Mouse (Mus musculus): ENCODE data around the gene Chil6. TPM values are rescaled to one million over a fixed set of nuclear protein-coding genes. Genes with fewer than 3 reads are reported as not detected.

The Chil6 gene
- not detected in 2 replicates for total RNA-seq (2015; ENCODE audit: low replicate concordance)
- total RNA-seq (2017; ENCODE audit: low replicate concordance): not detected in 2 replicates

- ATAC-seq (replicated peaks; ENCODE audit: low FRiP score, poor library complexity, severe bottlenecking): no peak
These were observed at the start of gene Chil6 for GRCm38 (mm10) chr3:106406082-106406481. Gene Chil6 (minus strand): TSS chr3:106406182.

GRCm38 (mm10) chr3:106452616-106453015 lies 46.6 kb upstream of the Chil6 start:
- no peak for ATAC-seq (replicated peaks; ENCODE audit: low FRiP score, poor library complexity, severe bottlenecking)

- ATAC-seq (replicated peaks; ENCODE audit: low FRiP score, poor library complexity, severe bottlenecking): no peak
These were observed 43.6 kb upstream of the Chil6 start for GRCm38 (mm10) chr3:106449567-106449966.

- no peak for ATAC-seq (replicated peaks; ENCODE audit: low FRiP score, poor library complexity, severe bottlenecking)
These were observed 43.0 kb upstream of the Chil6 start for GRCm38 (mm10) chr3:106448995-106449394.

- no peak for ATAC-seq (replicated peaks; ENCODE audit: low FRiP score, poor library complexity, severe bottlenecking)
These were observed 42.6 kb upstream of the Chil6 start for GRCm38 (mm10) chr3:106448571-106448970.

Other genes starting within 250 kb of the Chil6 start
- 980 and 1,041 TPM in 2 replicates for gene Chil3, start 238.6 kb downstream of the Chil6 start, total RNA-seq (2015; ENCODE audit: low replicate concordance)
- gene Chil3, start 238.6 kb downstream of the Chil6 start, total RNA-seq (2017; ENCODE audit: low replicate concordance): 603 and 680 TPM in 2 replicates
- not detected in 2 replicates for gene Chil4, start 186.7 kb downstream of the Chil6 start, total RNA-seq (2015; ENCODE audit: low replicate concordance)
- gene Chil4, start 186.7 kb downstream of the Chil6 start, total RNA-seq (2017; ENCODE audit: low replicate concordance): 1.1 TPM in 1 of 2 replicates, not detected in the other
- gene Dennd2d, start 76.2 kb upstream of the Chil6 start, total RNA-seq (2015; ENCODE audit: low replicate concordance): 4.4 and 5.0 TPM in 2 replicates
- 6.4 and 10.3 TPM in 2 replicates for gene Dennd2d, start 76.2 kb upstream of the Chil6 start, total RNA-seq (2017; ENCODE audit: low replicate concordance)
- gene Dram2, start 141.6 kb upstream of the Chil6 start, total RNA-seq (2015; ENCODE audit: low replicate concordance): 17.7 and 25.1 TPM in 2 replicates
- gene Dram2, start 141.6 kb upstream of the Chil6 start, total RNA-seq (2017; ENCODE audit: low replicate concordance): 11.4 and 16.5 TPM in 2 replicates
- 33.8 and 40.8 TPM in 2 replicates for gene Cept1, start 141.6 kb upstream of the Chil6 start, total RNA-seq (2015; ENCODE audit: low replicate concordance)
- gene Cept1, start 141.6 kb upstream of the Chil6 start, total RNA-seq (2017; ENCODE audit: low replicate concordance): 16.4 and 17.6 TPM in 2 replicates